Mouse (Mus musculus) small intestine, adult 2 months (tissue): ENCODE measurements around the gene 1700020N01Rik. TPM values are rescaled to one million over a fixed set of nuclear protein-coding genes. Genes with fewer than 3 reads are reported as not detected.

ENCODE experiments used
- H3K27ac ChIP-seq: fragments of 200-500 bp; 2 replicates; pipeline ENCODE4 v1.5.1; 2012; ENCODE audit warnings: low read depth, low read length, control low read depth, inconsistent platforms; ENCODE audit not compliant: insufficient read depth
- H3K27me3 ChIP-seq: fragments of 200-500 bp; 2 replicates; pipeline ENCODE4 v1.6.1; 2012; ENCODE audit warnings: mild to moderate bottlenecking, moderate library complexity, low read length, inconsistent platforms; ENCODE audit not compliant: control insufficient read depth, insufficient read depth
- H3K36me3 ChIP-seq: fragments of 200-500 bp; 2 replicates; pipeline ENCODE4 v1.6.1; 2012; ENCODE audit warnings: mild to moderate bottlenecking, low read length, control low read depth, inconsistent platforms; ENCODE audit not compliant: control insufficient read depth, insufficient read depth
- H3K4me1 ChIP-seq: fragments of 200-500 bp; 2 replicates; pipeline ENCODE4 v1.6.1; 2012; ENCODE audit warnings: low read length, inconsistent platforms, mixed read lengths; ENCODE audit not compliant: control insufficient read depth, insufficient read depth, insufficient read length
- H3K4me3 ChIP-seq: fragments of 200-500 bp; 2 replicates; pipeline ENCODE4 v1.5.1; 2012; ENCODE audit warnings: low read depth, mild to moderate bottlenecking, control low read depth, inconsistent platforms, low read length, moderate library complexity
- CTCF ChIP-seq: fragments of 200-500 bp; IDR thresholded peaks from 2 replicates; pipeline ENCODE4 v1.5.1; 2012; ENCODE audit warnings: low read depth, mild to moderate bottlenecking, control low read depth, inconsistent platforms, low read length, moderate library complexity, mixed read lengths; ENCODE audit not compliant: insufficient replicate concordance, insufficient read length; ENCODE audit errors: extremely low read depth
- POLR2A ChIP-seq: fragments of 200-500 bp; IDR thresholded peaks from 2 replicates; pipeline ENCODE4 v1.6.1; 2012; ENCODE audit warnings: low read depth, mild to moderate bottlenecking, control low read depth, inconsistent platforms, low read length, moderate library complexity
- WGBS: fragments of 180-500 bp; shearing (Covaris S2); methylation state at CpG from one replicate; pipeline ENCODE4 v1.1.7; 2018; 5-methylcytosine and 5-hydroxymethylcytosine counted together
- polyA plus RNA-seq: library from polyadenylated mRNA; depleted of rRNA; stranded (reverse); fragments of >200 nt; gene quantifications from 2 replicates; pipeline ENCODE4 v1.2.3, GENCODE M21; 2012

The 1700020N01Rik gene
- polyA plus RNA-seq, 1 experiment: 0.11 TPM

GRCm38 (mm10) chr10:21636711-21637081, 43.8 kb downstream of the 1700020N01Rik start:
- Histone ChIP-seq H3K27me3 (no peaks in the 10 kb centered on the region), H3K4me3 (no peak overlapping the region), H3K36me3 (no peaks in the 10 kb centered on the region), H3K27ac (no peak overlapping the region), H3K4me1 (no peaks in the 10 kb centered on the region)
- TF ChIP-seq CTCF (no peak), POLR2A (no peak)
- WGBS: 64% methylated on average over 6 of the region's 6 CpGs

DNA sequence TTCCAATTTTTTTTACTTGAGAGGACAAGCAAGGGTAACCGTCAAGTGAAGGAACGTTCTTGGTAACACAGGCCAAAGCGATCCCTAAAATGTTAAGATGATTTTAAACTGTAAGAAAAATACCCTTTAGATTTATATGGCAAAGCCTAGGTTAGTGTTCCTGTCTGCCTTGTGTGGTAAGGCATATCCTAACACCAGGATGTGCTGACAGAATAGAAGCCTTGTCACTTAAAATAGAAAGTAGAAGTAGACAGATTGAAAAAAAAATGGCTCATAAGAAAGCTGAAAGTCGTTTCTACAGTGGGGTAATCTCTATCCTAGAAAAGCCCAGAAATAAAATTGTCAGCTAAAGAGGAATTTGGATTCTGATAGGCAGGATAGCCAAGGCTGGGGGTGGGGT, 58.4 kb downstream of the 1700020N01Rik start:
- no peaks in the 10 kb centered on the region for H3K4me1 ChIP-seq
- H3K27ac ChIP-seq: no peak overlapping the region
- TF ChIP-seq CTCF: no peak
- TF ChIP-seq POLR2A: no peak
- H3K27me3 ChIP-seq: no peaks in the 10 kb centered on the region
- H3K4me3 ChIP-seq: no peak overlapping the region
- no peaks in the 10 kb centered on the region for H3K36me3 ChIP-seq
- 81% methylated on average over 4 of the region's 4 CpGs for WGBS

DNA sequence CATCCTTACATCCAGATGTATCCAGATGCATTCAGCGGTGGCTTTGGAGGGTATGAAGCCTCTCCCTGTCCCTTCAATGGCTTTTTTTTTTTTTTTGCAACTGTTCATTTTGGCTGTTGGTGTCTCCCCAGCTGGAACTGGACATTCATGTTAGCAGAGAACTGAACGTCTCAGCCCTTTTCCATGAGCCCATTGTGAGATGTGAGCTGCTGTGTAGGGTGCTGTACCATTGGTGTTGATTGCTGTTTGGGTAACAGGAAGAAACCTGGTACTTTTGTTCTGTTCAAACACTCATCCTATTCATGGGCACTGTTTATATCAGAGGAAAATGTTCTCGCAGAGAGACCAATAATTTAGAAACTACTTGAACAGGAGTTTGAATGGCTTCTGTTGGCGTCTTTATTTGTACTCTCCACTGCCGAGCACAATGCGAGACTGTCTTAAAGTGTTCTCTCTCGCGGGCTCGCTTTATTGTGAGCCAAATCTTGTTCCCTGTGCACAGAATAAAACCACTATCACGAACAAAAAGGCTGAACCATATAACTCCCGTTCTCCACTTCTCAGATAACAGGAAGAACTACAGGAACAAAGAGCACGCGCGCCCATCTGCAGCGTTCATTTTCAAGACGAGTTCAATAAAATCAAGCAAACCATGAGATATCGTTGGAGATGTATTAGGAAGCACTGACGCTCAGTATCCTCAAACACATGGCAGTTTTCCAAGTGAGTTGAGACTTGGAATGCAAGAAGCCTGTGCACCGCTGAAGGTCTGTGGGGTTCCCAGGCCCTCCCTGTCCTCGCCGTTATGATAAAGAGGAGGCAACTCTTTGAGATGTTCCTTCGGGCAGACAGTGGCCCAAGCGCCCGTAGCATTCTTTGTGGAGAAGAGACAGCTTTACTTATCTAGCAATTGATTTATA, 59.7 kb downstream of the 1700020N01Rik start:
- no peak overlapping the region for H3K27ac ChIP-seq
- TF ChIP-seq POLR2A: no peak
- TF ChIP-seq CTCF: no peak
- H3K4me3 ChIP-seq: no peak overlapping the region
- H3K4me1 ChIP-seq: no peaks in the 10 kb centered on the region
- H3K27me3 ChIP-seq: no peaks in the 10 kb centered on the region
- WGBS: 89% methylated on average over 24 of the region's 24 CpGs
- H3K36me3 ChIP-seq: no peaks in the 10 kb centered on the region

DNA sequence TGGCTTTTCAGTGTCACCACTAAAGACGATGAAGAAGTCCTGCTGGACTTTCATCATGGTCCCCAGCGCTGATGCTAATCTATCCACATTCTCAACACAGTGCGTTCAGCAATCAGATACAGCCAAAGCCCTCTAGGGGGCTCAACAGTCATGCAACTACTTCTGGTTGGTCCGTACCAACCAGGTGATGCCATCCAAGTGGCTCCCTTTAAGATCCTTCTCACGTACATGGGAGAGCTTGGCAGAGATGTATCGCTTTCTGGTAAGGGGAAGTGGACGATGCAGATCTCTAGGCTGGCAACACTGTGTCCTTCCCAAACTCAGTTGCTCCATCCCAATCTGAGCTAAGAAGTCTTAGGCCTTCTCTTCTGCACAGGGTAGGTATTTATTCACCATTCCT, 60.5 kb downstream of the 1700020N01Rik start:
- H3K4me1 ChIP-seq: no peaks in the 10 kb centered on the region
- whole genome bisulfite sequencing: 95% methylated on average over 7 of the region's 7 CpGs
- H3K27ac ChIP-seq: no peak overlapping the region
- no peaks in the 10 kb centered on the region for H3K36me3 ChIP-seq
- no peaks in the 10 kb centered on the region for H3K27me3 ChIP-seq
- TF ChIP-seq CTCF: no peak
- no peak for TF ChIP-seq POLR2A
- no peak overlapping the region for H3K4me3 ChIP-seq

- H3K4me3 ChIP-seq: no peak overlapping the region
- no peak overlapping the region for H3K27ac ChIP-seq
- H3K27me3 ChIP-seq: no peaks in the 10 kb centered on the region
- 74% methylated on average over 8 of the region's 8 CpGs for WGBS
- H3K4me1 ChIP-seq: no peaks in the 10 kb centered on the region; the same call in 1 of the 2 replicates
- no peaks in the 10 kb centered on the region for H3K36me3 ChIP-seq
- TF ChIP-seq CTCF: no peak
- no peak for TF ChIP-seq POLR2A
These were observed 66.8 kb downstream of the 1700020N01Rik start for GRCm38 (mm10) chr10:21659576-21660246.

GRCm38 (mm10) chr10:21668976-21669375, 76.0 kb downstream of the 1700020N01Rik start:
- TF ChIP-seq CTCF: no peak
- TF ChIP-seq POLR2A: no peak
- Histone ChIP-seq H3K4me1 (peaks cover 10% of the 10 kb centered on the region; the same call in 1 of the 2 replicates), H3K27ac (no peak overlapping the region), H3K27me3 (no peaks in the 10 kb centered on the region), H3K4me3 (0 out of 2 replicates have a peak overlapping the region, but pooled peaks have one; percentile 10), H3K36me3 (no peaks in the 10 kb centered on the region)
- 61% methylated on average over 17 of the region's 17 CpGs for WGBS

DNA sequence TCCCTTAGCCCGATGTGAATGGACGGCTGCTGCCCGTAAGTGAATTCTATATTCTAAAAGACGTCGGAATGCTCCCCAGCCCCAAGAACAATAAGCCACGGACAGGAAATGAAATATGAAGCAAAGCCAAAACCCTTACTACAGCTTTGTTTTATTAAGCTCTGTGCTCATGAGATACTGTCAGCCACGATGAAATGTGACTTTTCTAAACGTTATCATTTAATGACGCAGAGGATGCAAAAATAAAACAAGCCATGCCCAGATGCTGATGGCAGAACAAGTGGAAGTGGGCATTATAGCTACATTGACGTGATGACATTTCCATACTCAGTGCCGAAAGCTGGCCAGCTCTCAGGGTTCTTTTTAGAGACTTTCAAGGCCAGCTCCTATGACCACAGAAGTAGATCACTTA, 76.8 kb downstream of the 1700020N01Rik start:
- Histone ChIP-seq H3K27ac (peak overlapping the region; percentile 22), H3K4me1 (peaks cover 12% of the 10 kb centered on the region; the same call in 1 of the 2 replicates), H3K27me3 (no peaks in the 10 kb centered on the region), H3K4me3 (no peak overlapping the region), H3K36me3 (no peaks in the 10 kb centered on the region)
- WGBS: 75% methylated on average over 11 of the region's 11 CpGs
- TF ChIP-seq CTCF: no peak
- TF ChIP-seq POLR2A: no peak
